In the genomic region with DNA sequence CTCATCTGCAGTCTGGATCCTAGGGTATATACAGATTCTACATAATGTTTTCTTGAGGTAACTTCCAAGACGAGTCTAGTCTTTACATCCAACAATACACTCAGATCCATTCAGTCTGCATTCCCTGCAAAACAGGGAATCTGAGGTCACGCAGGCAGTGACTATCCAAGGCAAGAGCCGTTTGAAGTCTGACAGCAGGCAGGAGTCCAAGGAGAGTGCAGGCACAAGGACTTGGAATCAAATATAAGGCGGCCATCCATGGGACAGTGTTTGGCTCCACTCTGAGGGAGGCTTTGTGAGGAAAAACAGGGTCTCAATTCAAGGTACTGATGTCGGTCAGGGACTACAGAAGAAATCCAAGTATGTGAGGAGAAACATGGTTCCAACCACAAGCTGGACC, we compare ENCODE assay signal across 27 mouse cellular contexts. TPM values are rescaled to one million over a fixed set of nuclear protein-coding genes. Genes with fewer than 3 reads are reported as not detected.
A peak's percentile ranks its signal among the peaks of the same experiment; 100 is the strongest.
DNase-seq lines count a peak whose midpoint lies in the region; ATAC-seq lines count a peak whose summit lies in the region.
"Had no signal": no experiment of that assay in that cellular context is flagged by ENCODE, and none has a peak within 500 bp of the region (broad histone marks: within the 10 kb centered on the region; RNA-seq: fewer than 3 reads in every experiment).

No protein-coding gene starts in this region.

- WGBS in heart, embryonic 12.5 days: 68% methylated on average over 5 of the region's 5 CpGs

- no peak overlapping the region for H3K27ac ChIP-seq in heart, embryonic 12.5 days (ENCODE audit: poor library complexity, severe bottlenecking)
- H3K27ac ChIP-seq: embryonic facial prominence, embryonic 12.5 days; embryonic facial prominence, embryonic 15.5 days; gastrocnemius, adult 2 months; heart, adult 2 months; heart, embryonic 15.5 days; hindbrain, embryonic 10.5 days; hindbrain, embryonic 13.5 days; intestine, embryonic 15.5 days had no signal

- peaks cover 11% of the 10 kb centered on the region; the same call in 1 of the 2 replicates for H3K27me3 ChIP-seq in heart, embryonic 12.5 days (replicated peaks)
- H3K27me3 ChIP-seq: embryonic facial prominence, embryonic 12.5 days; embryonic facial prominence, embryonic 15.5 days; hindbrain, embryonic 13.5 days; intestine, embryonic 15.5 days had no signal

- H3K4me1 ChIP-seq in heart, embryonic 12.5 days (replicated peaks): peaks cover 6% of the 10 kb centered on the region; the same call in 1 of the 2 replicates
- H3K4me1 ChIP-seq: embryonic facial prominence, embryonic 15.5 days; hindbrain, embryonic 10.5 days; hindbrain, embryonic 13.5 days; intestine, embryonic 15.5 days had no signal

- no peak for ATAC-seq in heart, embryonic 12.5 days (ENCODE audit: insufficient number of reproducible peaks, low FRiP score)
- ATAC-seq: CD4-positive, CD25-positive, alpha-beta regulatory T cell, adult 4 months; forebrain, embryonic 14.5 days; forebrain, postnatal 0 days; hindbrain, embryonic 16.5 days; intestine, embryonic 15.5 days had no signal

- H3K4me3 ChIP-seq in heart, embryonic 12.5 days: no peak overlapping the region
- H3K4me3 ChIP-seq: embryonic facial prominence, embryonic 12.5 days; embryonic facial prominence, embryonic 15.5 days; gastrocnemius, adult 2 months; heart, adult 2 months; heart, embryonic 15.5 days; hindbrain, embryonic 10.5 days; hindbrain, embryonic 13.5 days; intestine, embryonic 15.5 days had no signal

- H3K36me3 ChIP-seq in heart, embryonic 12.5 days: no peaks in the 10 kb centered on the region
- H3K36me3 ChIP-seq: embryonic facial prominence, embryonic 12.5 days; embryonic facial prominence, embryonic 15.5 days; heart, embryonic 15.5 days; hindbrain, embryonic 10.5 days; hindbrain, embryonic 13.5 days; intestine, embryonic 15.5 days had no signal

- H3K4me2 ChIP-seq in heart, embryonic 12.5 days: no peak overlapping the region
- H3K4me2 ChIP-seq: embryonic facial prominence, embryonic 12.5 days; embryonic facial prominence, embryonic 15.5 days; heart, embryonic 11.5 days; heart, embryonic 15.5 days; hindbrain, embryonic 13.5 days; intestine, embryonic 15.5 days had no signal

- no peak overlapping the region for H3K9ac ChIP-seq in heart, embryonic 12.5 days
- H3K9ac ChIP-seq: embryonic facial prominence, embryonic 12.5 days; embryonic facial prominence, embryonic 15.5 days; forebrain, postnatal 0 days; heart, embryonic 15.5 days; hindbrain, embryonic 13.5 days; intestine, embryonic 15.5 days had no signal

- H3K9me3 ChIP-seq in heart, embryonic 12.5 days (replicated peaks): no peaks in the 10 kb centered on the region
- H3K9me3 ChIP-seq: embryonic facial prominence, embryonic 12.5 days; embryonic facial prominence, embryonic 15.5 days; heart, embryonic 15.5 days; hindbrain, embryonic 10.5 days; hindbrain, embryonic 13.5 days; intestine, embryonic 15.5 days had no signal

- DNase-seq in adrenal gland, adult 8-10 months: peak; percentile 12
- no peak for DNase-seq in adrenal gland, adult 18-20 months (ENCODE audit: low spot score in 2 of 2)
- peak; percentile 12 to 14 for DNase-seq in heart, adult 18-20 months
- DNase-seq in adrenal gland, postnatal 10 days: peak; percentile 29
- peak; percentile 43 for DNase-seq in adrenal gland, postnatal 14 days
- DNase-seq in embryo, embryonic 9.5 days (ENCODE audit: extremely low spot score): no peak
- DNase-seq: cerebellum, adult 11 months; cerebellum, adult 2 months; cerebellum, adult 9-11 months; forebrain, postnatal 0 days; gastrocnemius, adult 2 months; gastrocnemius, postnatal 14 days; heart, postnatal 10 days; kidney, adult 11 months; kidney, adult 8-10 months had no signal

RNA-seq across cellular contexts. Expression of a gene that starts 45.5 kb away (rescaled TPM):
- 10 to 100 TPM; 38.4 to 69.9 (median 49.7) TPM for total RNA-seq in adrenal gland, adult 8-10 months (2022)
- total RNA-seq in adrenal gland, adult 18-20 months (2021): 10 to 100 TPM; 37.1 to 45.5 TPM
- total RNA-seq in heart, adult 18-20 months (2021): 1 to 10 TPM; 1.9 to 2.5 TPM
- polyA plus RNA-seq in heart, embryonic 12.5 days (2016; fragmentation: Nextera tagmentation; extraction: Ambion mirVana): 18.7 and 19.9 TPM in 2 replicates
- total RNA-seq in adrenal gland, postnatal 10 days (2021): 10 to 100 TPM; 32.0 to 39.5 TPM
- 31.9 and 32.7 TPM in 2 replicates for total RNA-seq in adrenal gland, postnatal 14 days (2021)

Comparison
In these comparisons a context has a peak if more than half of its experiments do, and no peak if none do; other contexts are left out.
1. DNase-seq: peak in adrenal gland, adult 8-10 months (single experiment), heart, adult 18-20 months (2 of 2), adrenal gland, postnatal 10 days (single experiment) and adrenal gland, postnatal 14 days (single experiment); none in adrenal gland, adult 18-20 months (0 of 2) and embryo, embryonic 9.5 days (single experiment).